Mouse (Mus musculus): Measurements from ENCODE around the gene Nsd1. TPM values are rescaled to one million over a fixed set of nuclear protein-coding genes. Genes with fewer than 3 reads are reported as not detected.

Nsd1 gene
- polyA plus RNA-seq, 1 experiment from 2014 or later: 15.1 TPM

DNA sequence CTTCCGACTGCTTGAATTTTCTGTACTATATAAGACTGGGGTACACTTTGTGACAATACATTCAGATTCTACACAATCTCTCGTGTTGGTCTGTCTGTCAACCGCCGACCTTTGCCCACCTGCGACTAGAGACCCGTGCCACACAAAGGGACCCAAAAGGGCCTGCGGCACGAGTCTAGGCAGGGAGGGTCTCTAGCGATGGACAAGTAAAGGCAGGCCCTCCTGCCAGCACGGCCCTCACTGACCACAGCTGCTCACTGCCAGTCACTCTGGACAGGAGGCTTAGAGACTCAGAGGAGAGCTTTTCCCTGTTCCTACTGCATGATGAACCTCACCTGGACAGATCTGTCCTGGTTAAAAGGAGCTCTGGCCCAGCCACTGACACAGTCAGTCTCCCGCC is 132.9 kb downstream of the Nsd1 start:
- CTCF ChIA-PET: no interaction called here
- DNase-seq (ENCODE audit: low read depth, low spot score) (no peak), ATAC-seq (no peak)
- H3K27me3 ChIP-seq: no peaks in the 10 kb centered on the region
- in situ Hi-C loops (cut with MboI; ENCODE audit: low pct_unique_long_range_greater_than_20kb): no loop called here
- TF ChIP-seq CTCF (IDR thresholded peaks at IDR 0.05): no peak
- POLR2A ChIA-PET: no interaction called here

DNA sequence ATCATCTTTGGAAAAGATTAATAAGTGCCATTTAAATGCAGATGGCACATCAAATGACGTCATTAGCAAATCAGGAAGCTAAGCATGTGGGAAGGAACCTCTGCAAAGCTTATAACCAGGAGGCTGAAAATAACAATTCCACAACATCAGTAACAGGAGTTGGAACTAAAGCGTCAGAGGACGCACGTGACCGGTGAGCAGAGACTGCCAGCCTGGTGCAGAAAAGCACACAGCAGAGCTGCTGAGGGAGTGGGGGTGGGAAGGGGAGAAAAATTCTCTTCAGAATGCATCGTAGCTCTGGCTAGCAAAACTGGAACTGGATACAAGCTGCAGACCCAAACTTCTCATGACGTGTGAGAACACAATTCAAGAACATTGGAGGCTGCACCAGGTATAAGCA is 134.7 kb downstream of the Nsd1 start:
- no peaks in the 10 kb centered on the region for H3K27me3 ChIP-seq
- in situ Hi-C loops (cut with MboI; ENCODE audit: low pct_unique_long_range_greater_than_20kb): no loop called here
- no peak for DNase-seq (ENCODE audit: low read depth, low spot score)
- no peak for TF ChIP-seq CTCF (IDR thresholded peaks at IDR 0.05)
- CTCF ChIA-PET: no interaction called here
- no peak for ATAC-seq
- POLR2A ChIA-PET: no interaction called here

DNA sequence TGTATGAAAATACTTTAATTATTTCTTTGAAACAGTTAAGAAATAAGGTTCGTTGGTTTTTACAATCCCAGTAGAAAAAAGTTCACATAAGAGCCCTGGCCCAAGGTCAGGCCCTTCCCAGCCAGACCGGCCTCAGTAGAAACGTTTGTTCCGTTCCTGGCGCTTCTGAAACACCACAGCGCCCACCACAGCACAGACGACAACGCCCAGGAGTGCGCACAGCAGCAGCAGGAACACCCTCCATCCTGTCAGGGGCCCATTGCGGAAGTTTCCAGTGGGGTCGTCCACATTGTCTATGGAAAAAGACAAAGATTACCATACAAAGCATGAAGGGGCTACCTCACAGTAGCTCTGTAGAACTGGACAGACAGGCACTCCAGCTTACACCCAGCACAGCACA is 137.2 kb downstream of the Nsd1 start:
- H3K27me3 ChIP-seq: no peaks in the 10 kb centered on the region
- in situ Hi-C loops (cut with MboI; ENCODE audit: low pct_unique_long_range_greater_than_20kb): no loop called here
- ChIA-PET CTCF (no interaction called here), POLR2A (no interaction called here)
- ATAC-seq: no peak
- no peak for TF ChIP-seq CTCF (IDR thresholded peaks at IDR 0.05)
- no peak for DNase-seq (ENCODE audit: low read depth, low spot score)

GRCm38 (mm10) chr13:55361145-55361544 is 151.6 kb downstream of the Nsd1 start:
- POLR2A ChIA-PET: no interaction called here
- in situ Hi-C loops (cut with MboI; ENCODE audit: low pct_unique_long_range_greater_than_20kb): no loop called here
- no peak for ATAC-seq
- no peak for TF ChIP-seq CTCF (IDR thresholded peaks at IDR 0.05)
- no peak for DNase-seq (ENCODE audit: low read depth, low spot score)
- CTCF ChIA-PET: no interaction called here
- no peaks in the 10 kb centered on the region for H3K27me3 ChIP-seq

DNA sequence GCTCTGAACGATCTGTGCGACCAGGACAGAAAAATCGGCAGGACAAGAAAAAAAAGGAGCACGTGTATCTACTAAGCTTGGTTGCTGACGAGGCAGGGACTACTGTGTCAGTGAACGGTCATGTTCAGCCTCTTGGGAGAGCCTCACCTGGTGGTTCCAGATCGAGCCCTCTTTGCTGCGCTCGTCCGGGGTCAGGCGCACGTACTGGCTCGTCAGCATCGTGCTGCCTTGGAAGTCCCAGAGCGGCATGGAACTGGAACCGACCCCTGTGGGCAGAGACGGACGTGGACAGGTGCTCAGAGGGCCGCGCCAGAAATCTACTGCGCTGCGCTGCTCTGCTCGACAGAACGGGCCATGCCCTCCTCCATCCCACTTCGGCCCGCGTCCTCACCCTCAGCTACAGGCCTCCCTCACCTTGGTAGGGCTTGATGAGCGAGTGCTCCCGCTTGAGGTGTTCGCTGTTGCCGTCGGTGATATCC is 152.4 kb downstream of the Nsd1 start:
- H3K27me3 ChIP-seq: peaks cover 5% of the 10 kb centered on the region
- no peak for TF ChIP-seq CTCF (IDR thresholded peaks at IDR 0.05)
- CTCF ChIA-PET: no interaction called here
- DNase-seq (ENCODE audit: low read depth, low spot score) (peak; percentile 7), ATAC-seq (peak; percentile 29)
- in situ Hi-C loops (cut with MboI; ENCODE audit: low pct_unique_long_range_greater_than_20kb): no loop called here
- POLR2A ChIA-PET: interaction anchor here (0.5 kb wide), 1 partner anchor 55 kb away, joined by 5 read pairs; no protein-coding TSS in a partner anchor

- DNase-seq (ENCODE audit: low read depth, low spot score) (peak; percentile 96), ATAC-seq (peak; percentile 97)
- H3K27me3 ChIP-seq: peaks cover 7% of the 10 kb centered on the region
- CTCF ChIA-PET: interaction anchor here (1.0 kb wide), 1 partner anchor 41 kb away, joined by 3 read pairs; no protein-coding TSS in a partner anchor
- no peak for TF ChIP-seq CTCF (IDR thresholded peaks at IDR 0.05)
- POLR2A ChIA-PET: interaction anchor here (0.5 to 0.9 kb wide), 3 partner anchors 55 to 213 kb away, joined by 3 to 5 read pairs (median 3); no protein-coding TSS in a partner anchor
- in situ Hi-C loops (cut with MboI; ENCODE audit: low pct_unique_long_range_greater_than_20kb): no loop called here
These were observed 153.0 kb downstream of the Nsd1 start, which contains the start of gene Lman2 for GRCm38 (mm10) chr13:55362453-55363060. TSS of gene Lman2 (minus strand) at chr13:55362783.

Other genes with a start within 250 kb of the Nsd1 start
- gene Hk3, start 188.4 kb upstream of the Nsd1 start, polyA plus RNA-seq (2021): not detected
- 38.1 TPM for gene Uimc1, start 109.5 kb upstream of the Nsd1 start, polyA plus RNA-seq (2021)
- 22.2 TPM for gene Zfp346, start 104.5 kb upstream of the Nsd1 start, polyA plus RNA-seq (2021)
- gene Gm17617, start 76.2 kb upstream of the Nsd1 start, polyA plus RNA-seq (2021): not detected
- 2.6 TPM for gene Fgfr4, start 57.1 kb upstream of the Nsd1 start, polyA plus RNA-seq (2021)
- 300 TPM for gene Prelid1, start 110.7 kb downstream of the Nsd1 start, polyA plus RNA-seq (2021)
- gene Rab24, start 112.2 kb downstream of the Nsd1 start, polyA plus RNA-seq (2021): 94.0 TPM
- 14.8 TPM for gene Mxd3, start 120.0 kb downstream of the Nsd1 start, polyA plus RNA-seq (2021)
- gene Lman2, start 153.0 kb downstream of the Nsd1 start, polyA plus RNA-seq (2021): 145 TPM
- 0.54 TPM for gene Rgs14, start 159.9 kb downstream of the Nsd1 start, polyA plus RNA-seq (2021)
- gene Slc34a1, start 188.4 kb downstream of the Nsd1 start, polyA plus RNA-seq (2021): not detected
- gene Pfn3, start 205.4 kb downstream of the Nsd1 start, polyA plus RNA-seq (2021): not detected
- gene F12, start 217.0 kb downstream of the Nsd1 start, polyA plus RNA-seq (2021): not detected
- 54.6 TPM for gene Grk6, start 235.3 kb downstream of the Nsd1 start, polyA plus RNA-seq (2021)